ENCODE assay signal across 25 mouse cellular contexts in the genomic region with DNA sequence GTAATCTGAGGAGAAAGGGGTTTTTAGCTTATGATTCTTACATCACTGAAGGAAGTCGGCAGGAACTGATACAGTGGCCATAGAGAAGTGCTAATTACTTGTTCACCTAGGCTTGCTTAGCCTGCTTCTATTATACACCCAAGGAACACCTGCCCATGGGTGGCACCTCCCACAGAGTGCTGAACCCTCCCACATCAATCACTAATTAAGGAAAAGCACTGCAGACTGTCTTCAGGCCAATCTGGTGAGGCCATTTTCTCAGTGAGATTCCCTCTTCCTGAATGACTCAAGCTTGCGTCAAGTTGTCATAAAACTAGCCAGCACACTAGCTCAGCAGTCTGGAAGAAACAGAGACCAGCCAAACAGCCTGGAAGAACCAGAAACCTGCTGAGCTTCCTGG. TPM values are rescaled to one million over a fixed set of nuclear protein-coding genes. Genes with fewer than 3 reads are reported as not detected.
DNase-seq lines count a peak whose midpoint lies in the region; TF ChIP-seq lines count a peak whose summit lies in the region.
"Had no signal": no experiment of that assay in that cellular context is flagged by ENCODE, and none has a peak within 500 bp of the region (broad histone marks: within the 10 kb centered on the region; RNA-seq: fewer than 3 reads in every experiment).

No protein-coding gene starts in this region.

- DNase-seq in left cerebral cortex, adult 18-20 months (ENCODE audit: low spot score in 2 of 2) = peak; percentile 12 to 37
- no peak for DNase-seq in left cerebral cortex, postnatal 14 days (ENCODE audit: low spot score in 2 of 2)
- peak; percentile 26 for DNase-seq in right cerebral cortex, postnatal 25 days
- no peak for DNase-seq in right cerebral cortex, postnatal 10 days (ENCODE audit: low spot score in 2 of 2)
- peak; percentile 91 for DNase-seq in large intestine, adult 2 months (ENCODE audit: low read depth, low spot score)
- no peak for DNase-seq in layer of hippocampus, adult 2 months (ENCODE audit: low spot score in 2 of 2)
- DNase-seq in kidney, postnatal 25 days = no peak
- DNase-seq: adrenal gland, adult 2 months; cerebellum, adult 2 months; cerebellum, postnatal 36 days; gastrocnemius, postnatal 10 days; heart, postnatal 36 days; kidney, adult 8-10 months; kidney, postnatal 14 days; layer of hippocampus, adult 9-11 months; lung, adult 2 months; midbrain, embryonic 14.5 days; retina, postnatal 1 day; thymus, postnatal 25 days had no signal

- no peak for TF ChIP-seq CTCF in layer of hippocampus, adult 2 months (conservative IDR thresholded peaks at IDR 0.05)

- H3K4me3 ChIP-seq in layer of hippocampus, adult 2 months = no peak overlapping the region
- H3K4me3 ChIP-seq: heart, embryonic 13.5 days; hindbrain, embryonic 13.5 days; limb, embryonic 13.5 days; liver, embryonic 12.5 days; megakaryocyte, embryonic 14.5 days; neural tube, embryonic 13.5 days had no signal

- no peak overlapping the region for H3K27ac ChIP-seq in layer of hippocampus, adult 2 months
- H3K27ac ChIP-seq: heart, embryonic 13.5 days; hindbrain, embryonic 13.5 days; limb, embryonic 13.5 days; liver, embryonic 12.5 days; neural tube, embryonic 13.5 days had no signal

- intact Hi-C loops in left cerebral cortex, postnatal 14 days (cut with DNase I) = no loop called here

- WGBS in large intestine, adult 2 months = 37% methylated on average over 2 of the region's 2 CpGs

RNA-seq across cellular contexts. Expression of a gene that starts 6.6 kb away (rescaled TPM):
- total RNA-seq in left cerebral cortex, adult 18-20 months (2021) = 1 to 10 TPM; 5.5 to 7.0 TPM
- 1 to 10 TPM; 5.7 to 7.1 TPM for total RNA-seq in left cerebral cortex, postnatal 14 days (2021)
- 5.2 and 7.1 TPM in 2 replicates for polyA plus RNA-seq in large intestine, adult 2 months (2012; rRNA removed)
- 1 to 10 TPM; 7.1 to 8.1 TPM for total RNA-seq in layer of hippocampus, adult 2 months (2021)

RNA-seq across cellular contexts. Expression of a gene that starts 21.8 kb away (rescaled TPM):
- 10 to 100 TPM; 17.6 to 19.0 TPM for total RNA-seq in left cerebral cortex, adult 18-20 months (2021)
- 1 to 10 TPM; 8.1 to 9.1 TPM for total RNA-seq in left cerebral cortex, postnatal 14 days (2021)
- polyA plus RNA-seq in large intestine, adult 2 months (2012; rRNA removed) = 59.7 and 72.3 TPM in 2 replicates
- 10 to 100 TPM; 10.3 to 10.7 TPM for total RNA-seq in layer of hippocampus, adult 2 months (2021)

Comparison
In these comparisons a context has a peak if more than half of its experiments do, and no peak if none do; other contexts are left out.
1. DNase-seq: peak in left cerebral cortex, adult 18-20 months (2 of 2), right cerebral cortex, postnatal 25 days (single experiment) and large intestine, adult 2 months (single experiment); none in left cerebral cortex, postnatal 14 days (0 of 2), right cerebral cortex, postnatal 10 days (0 of 2), layer of hippocampus, adult 2 months (0 of 2) and kidney, postnatal 25 days (0 of 2).